Mouse (Mus musculus) embryonic fibroblast, embryonic 13.5 days (primary cell): ENCODE measurements around the gene Itpk1. TPM values are rescaled to one million over a fixed set of nuclear protein-coding genes. Genes with fewer than 3 reads are reported as not detected.

Experiments used
- H3K27ac ChIP-seq: 2 replicates; pipeline ENCODE4 v1.5.1; 2012; ENCODE audit warnings: low read length, control low read depth, inconsistent platforms; ENCODE audit not compliant: insufficient read depth
- H3K4me1 ChIP-seq: 2 replicates; pipeline ENCODE4 v1.6.1; 2011; ENCODE audit warnings: low read length; ENCODE audit not compliant: control insufficient read depth, insufficient read depth
- H3K4me3 ChIP-seq: 2 replicates; pipeline ENCODE4 v1.5.1; 2011; ENCODE audit warnings: mild to moderate bottlenecking, control low read depth, low read length; ENCODE audit not compliant: insufficient read depth
- CTCF ChIP-seq: IDR thresholded peaks from 2 replicates; pipeline ENCODE4 v1.5.1; 2011; ENCODE audit warnings: mild to moderate bottlenecking, control low read depth, low read length, moderate library complexity, borderline replicate concordance; ENCODE audit not compliant: insufficient read depth
- POLR2A ChIP-seq: IDR thresholded peaks from 2 replicates; pipeline ENCODE4 v1.6.1; 2011; ENCODE audit warnings: low read depth, mild to moderate bottlenecking, control low read depth, low read length, moderate library complexity
- polyA plus RNA-seq: library from polyadenylated mRNA; stranded (reverse); fragments of >200 nt; gene quantifications from 2 replicates; pipeline ENCODE4 v1.2.4, GENCODE M21; 2011; ENCODE audit warnings: low read depth; ENCODE audit not compliant: missing spikeins, insufficient read length

Gene Itpk1
- polyA plus RNA-seq, 1 experiment: 5.0 TPM

DNA sequence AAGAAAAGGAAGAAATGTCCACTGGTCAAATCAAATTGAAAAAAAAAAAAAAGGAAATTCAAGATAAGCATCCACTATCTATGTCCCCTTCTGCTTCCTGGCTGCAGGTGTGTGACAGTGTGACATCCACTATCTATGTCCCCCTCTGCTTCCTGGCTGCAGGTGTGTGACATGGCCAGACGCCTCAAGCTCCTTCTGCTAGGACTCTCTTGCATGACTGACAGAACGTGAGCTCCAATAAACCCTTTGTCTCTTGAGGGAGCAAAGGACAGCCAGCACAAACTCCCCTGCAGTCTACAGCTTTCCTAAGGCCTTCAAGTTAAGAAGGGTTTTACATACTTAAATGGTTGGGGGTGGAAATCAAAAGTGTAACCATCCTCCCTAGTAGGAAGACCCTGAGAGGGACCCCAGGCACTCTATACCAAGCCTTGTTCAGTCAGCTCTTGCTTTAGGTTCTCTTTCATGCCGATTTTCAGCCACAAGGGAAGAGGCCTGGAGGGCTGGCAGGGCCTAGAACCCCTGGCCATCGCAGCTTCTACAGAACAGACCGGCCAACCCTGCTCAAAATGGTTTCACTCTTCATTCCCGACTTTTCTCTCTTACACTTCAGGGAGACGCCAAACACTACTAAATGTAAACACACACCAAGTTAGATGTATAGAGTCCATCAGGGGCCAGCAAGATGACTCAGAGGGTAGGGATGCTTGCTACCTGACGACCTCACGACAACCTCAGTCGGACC lies 10.1 kb upstream of the Itpk1 start:
- Histone ChIP-seq H3K4me1 (no peaks in the 10 kb centered on the region), H3K4me3 (no peak overlapping the region), H3K27ac (no peak overlapping the region)
- TF ChIP-seq CTCF: no peak
- no peak for TF ChIP-seq POLR2A

DNA sequence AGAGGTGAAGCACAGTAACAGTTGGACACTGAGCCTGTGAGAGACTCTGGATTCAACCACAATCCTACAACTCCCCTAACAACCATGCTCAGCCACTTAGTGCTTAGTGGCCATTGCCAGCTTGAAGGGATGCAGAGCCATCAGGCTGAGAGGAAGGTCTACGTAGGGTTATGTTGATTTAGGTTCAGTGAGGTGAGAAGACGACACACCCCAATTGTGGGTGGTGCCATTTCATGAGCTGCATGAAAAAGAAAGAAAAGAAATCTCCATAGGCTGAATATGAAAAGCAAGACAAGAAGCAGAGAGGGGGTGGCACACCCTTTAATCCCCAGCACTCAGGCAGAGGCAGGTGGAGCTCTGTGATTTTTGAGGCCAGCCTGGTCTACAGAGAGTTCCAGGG lies 9.4 kb upstream of the Itpk1 start:
- TF ChIP-seq CTCF: no peak
- H3K4me3 ChIP-seq: no peak overlapping the region
- no peaks in the 10 kb centered on the region for H3K4me1 ChIP-seq
- H3K27ac ChIP-seq: no peak overlapping the region

DNA sequence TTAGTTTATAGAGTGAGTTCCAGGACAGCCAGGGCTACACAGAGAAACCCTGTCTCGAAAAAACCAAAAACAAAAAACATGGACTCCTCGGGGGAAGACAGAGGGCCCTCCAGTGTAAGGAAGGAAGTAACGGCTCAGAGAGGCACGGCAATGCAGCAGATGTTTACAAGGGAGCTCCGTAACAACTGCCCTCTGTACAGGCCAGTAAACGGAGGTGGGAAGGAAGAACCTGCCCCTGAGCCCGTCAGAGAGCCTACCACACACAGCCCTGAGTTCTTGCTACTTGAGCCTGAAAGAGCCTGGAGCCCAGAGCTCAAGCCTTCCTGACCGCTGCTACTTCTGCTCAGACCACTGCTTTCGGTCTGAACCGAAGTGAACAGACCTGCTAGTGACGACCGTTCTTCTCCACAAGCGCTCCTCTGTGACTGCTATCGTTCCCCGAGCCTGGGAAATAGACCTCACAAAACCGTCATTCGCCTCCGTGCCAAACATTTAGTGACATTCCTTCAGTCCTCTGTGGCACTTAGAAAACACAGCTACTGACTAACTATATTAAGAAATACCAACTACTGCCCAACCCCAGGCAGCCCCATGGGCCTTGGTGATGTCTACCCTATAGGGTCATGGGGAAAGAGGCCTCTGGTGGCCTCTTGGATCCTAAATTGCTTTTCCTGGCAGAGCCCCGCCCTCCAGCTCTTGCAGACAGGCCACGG lies 8.6 kb upstream of the Itpk1 start:
- no peak overlapping the region for H3K27ac ChIP-seq
- H3K4me3 ChIP-seq: no peak overlapping the region
- no peaks in the 10 kb centered on the region for H3K4me1 ChIP-seq
- TF ChIP-seq POLR2A: no peak
- TF ChIP-seq CTCF: no peak

DNA sequence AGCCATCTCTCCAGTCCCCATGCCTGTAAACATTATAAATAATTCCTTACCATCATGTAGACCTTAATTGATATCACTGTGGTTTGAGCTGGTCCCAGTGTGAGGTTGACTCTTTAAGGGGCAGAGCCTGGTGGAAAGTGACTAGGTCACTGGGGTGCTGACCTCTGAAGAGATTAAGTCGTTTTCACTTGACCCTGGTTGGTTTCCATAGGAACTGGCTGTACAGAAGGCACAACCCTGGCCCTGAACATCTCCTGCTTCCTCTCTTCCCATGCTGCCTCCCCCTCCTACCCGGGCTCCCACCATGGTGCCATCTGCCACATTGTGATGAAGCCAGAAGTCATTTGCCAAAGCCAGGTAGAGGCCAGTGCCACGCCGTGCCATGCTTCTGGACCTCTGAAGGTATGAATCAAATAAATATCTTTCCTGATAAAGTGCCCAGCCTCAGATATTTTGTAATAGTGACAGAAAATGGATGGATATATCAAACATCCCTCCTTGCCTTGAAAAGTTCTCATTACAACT lies 6.2 kb upstream of the Itpk1 start:
- H3K4me3 ChIP-seq: no peak overlapping the region
- no peak overlapping the region for H3K27ac ChIP-seq
- H3K4me1 ChIP-seq: no peaks in the 10 kb centered on the region
- TF ChIP-seq CTCF (no peak), POLR2A (no peak)

DNA sequence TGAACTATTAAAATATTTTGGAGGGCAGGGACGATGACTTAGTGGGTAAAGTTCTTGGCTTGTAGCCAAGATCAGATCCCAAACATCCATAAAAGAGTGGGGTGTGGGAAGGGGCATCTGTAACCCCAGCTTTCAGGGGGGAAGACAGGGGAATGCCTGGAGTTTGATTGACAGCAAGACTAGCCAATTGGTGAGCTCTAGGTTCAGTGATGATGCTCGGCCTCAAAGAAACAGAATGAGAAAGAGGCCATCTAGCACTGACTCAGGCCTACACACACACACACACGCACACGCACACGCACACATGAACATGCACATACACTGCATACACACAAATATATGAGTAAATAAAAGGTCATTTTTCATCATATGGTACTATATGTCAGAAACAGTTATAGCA lies 5.2 kb upstream of the Itpk1 start:
- Histone ChIP-seq H3K4me1 (no peaks in the 10 kb centered on the region), H3K4me3 (no peak overlapping the region), H3K27ac (no peak overlapping the region)
- TF ChIP-seq POLR2A: no peak
- TF ChIP-seq CTCF: no peak

DNA sequence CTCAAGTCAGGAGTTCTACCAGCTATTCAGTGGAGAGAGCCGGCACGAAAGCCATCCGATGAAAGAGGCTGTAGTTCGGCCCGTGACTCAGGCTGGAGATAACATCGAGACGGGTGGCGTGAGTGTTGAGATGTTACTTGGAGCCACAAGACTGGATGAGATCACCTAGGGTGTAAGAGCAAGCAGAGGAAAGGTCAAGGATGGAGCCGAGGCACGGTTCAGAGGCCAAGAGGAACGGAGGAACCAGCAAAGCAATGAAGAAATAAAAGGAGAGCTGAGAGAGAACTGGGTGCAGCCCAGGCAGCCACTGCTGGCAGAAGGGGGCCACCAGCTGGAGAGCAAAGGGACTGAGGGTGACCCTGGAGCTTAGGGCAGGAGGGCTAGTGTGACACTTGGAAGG lies 3.5 kb upstream of the Itpk1 start:
- no peak overlapping the region for H3K27ac ChIP-seq
- no peaks in the 10 kb centered on the region for H3K4me1 ChIP-seq
- H3K4me3 ChIP-seq: no peak overlapping the region
- TF ChIP-seq CTCF (no peak), POLR2A (no peak)

DNA sequence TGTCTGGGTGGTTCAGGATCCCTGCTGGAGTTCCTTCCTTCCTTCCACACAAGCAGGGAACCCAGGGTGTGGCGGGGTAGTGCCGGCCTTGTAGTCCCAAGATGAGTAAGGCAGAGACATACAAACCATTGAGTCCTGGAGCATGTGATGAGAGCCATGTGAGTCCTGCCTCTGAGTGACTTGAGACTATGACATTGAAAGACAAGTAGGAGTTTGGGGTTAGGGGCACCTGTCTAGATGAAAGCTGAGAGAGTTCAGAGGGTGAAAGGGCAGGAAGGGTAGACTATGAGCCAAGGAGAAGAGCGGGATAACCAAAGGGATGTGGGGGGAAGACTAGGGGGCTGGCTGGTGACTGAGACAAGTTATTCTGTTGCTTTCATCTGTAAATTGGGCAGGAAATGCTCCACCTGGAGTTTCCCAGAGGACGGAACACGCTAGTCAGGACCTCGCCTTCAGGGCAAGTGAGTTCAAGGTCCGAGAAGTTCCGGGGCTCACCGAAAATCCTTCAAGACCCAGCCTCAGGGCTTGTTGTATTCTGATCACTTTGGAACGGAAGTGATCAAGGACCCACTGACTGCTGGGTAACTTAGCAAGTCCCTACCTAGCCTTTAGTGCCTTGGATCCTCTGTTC lies 2.2 kb upstream of the Itpk1 start:
- TF ChIP-seq POLR2A (no peak), CTCF (no peak)
- no peak overlapping the region for H3K27ac ChIP-seq
- H3K4me3 ChIP-seq: no peak overlapping the region
- H3K4me1 ChIP-seq: no peaks in the 10 kb centered on the region

DNA sequence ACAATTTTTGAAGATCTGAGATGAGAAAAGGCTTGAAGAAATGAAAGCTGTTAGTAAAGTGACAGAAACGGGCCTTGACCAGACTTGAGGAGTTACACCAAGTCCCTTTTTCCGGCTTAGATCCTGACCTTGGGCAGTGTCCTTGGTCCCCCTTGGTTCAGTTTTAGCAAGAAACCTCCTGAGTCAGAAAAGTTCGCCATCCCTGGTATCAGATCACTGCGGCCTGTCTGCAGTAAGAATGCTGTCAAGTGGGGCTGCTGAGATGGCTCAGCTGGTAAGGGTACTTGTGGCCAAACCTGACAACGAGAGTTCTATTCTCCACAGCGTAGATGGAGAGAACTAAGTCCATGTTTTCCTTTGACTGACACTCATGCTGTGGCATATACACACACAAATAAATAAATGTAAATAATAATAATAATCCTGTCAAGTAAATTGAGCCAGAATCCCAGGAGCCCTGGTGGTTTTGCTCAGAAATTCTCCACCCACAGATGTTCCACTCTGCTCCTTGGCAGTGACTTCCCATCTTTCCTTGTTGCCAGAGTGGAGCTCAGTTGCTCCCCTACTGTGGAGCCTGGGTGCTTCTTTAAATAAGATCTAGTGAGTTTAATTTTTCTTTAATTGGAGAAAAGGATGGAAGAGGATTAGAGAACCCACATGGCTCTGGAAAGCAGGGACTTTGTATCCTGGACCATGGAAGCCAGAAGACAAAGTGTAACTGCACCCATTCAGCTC lies 1.3 kb upstream of the Itpk1 start:
- Histone ChIP-seq H3K4me1 (no peaks in the 10 kb centered on the region), H3K27ac (no peak overlapping the region), H3K4me3 (no peak overlapping the region)
- TF ChIP-seq POLR2A (no peak), CTCF (no peak)

DNA sequence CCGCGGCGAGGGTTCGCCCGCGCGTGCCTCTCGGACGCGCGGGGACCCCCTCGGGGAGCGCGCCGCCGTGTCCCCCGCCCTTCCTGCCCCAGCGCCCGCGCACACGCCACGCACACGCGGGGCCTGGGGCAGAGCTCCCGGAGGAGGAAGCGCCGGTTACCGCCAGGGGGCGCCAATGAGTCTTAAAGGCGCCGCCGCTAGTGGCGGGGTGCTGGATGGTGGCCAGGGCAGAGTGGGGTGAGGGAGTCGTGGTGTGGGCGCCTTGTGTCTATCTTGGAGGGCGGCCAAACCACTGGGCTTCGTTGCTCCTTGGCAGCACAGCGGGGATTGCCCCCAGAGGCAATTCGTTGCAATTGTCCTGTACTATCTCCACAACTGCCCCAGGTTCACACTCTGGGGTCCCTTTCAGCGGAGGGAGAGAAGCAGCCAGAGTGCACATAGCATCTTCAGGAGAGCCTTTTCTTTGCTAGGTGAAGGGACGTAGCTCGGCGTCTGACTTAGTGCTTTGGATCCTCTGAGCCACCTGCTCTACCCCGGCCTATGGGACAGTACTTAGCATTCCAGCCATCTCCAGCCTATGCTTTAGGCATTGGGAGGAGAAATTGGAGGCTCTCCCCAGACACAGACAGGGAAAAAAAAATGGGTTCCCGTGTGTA lies 614 bp upstream of the Itpk1 start:
- H3K27ac ChIP-seq: no peak overlapping the region
- peak overlapping the region; percentile 49 for H3K4me3 ChIP-seq
- H3K4me1 ChIP-seq: no peaks in the 10 kb centered on the region
- no peak for TF ChIP-seq POLR2A
- TF ChIP-seq CTCF: 0 out of 2 replicates have a peak, but pooled peaks have one; percentile 29
